In genomic region chr17:30230428-30230827, GRCm38 (mm10) we compare ENCODE assay signal across 16 mouse cellular contexts.
A peak's percentile ranks its signal among the peaks of the same experiment; 100 is the strongest.
DNase-seq lines count a peak whose midpoint lies in the region; ATAC-seq and TF ChIP-seq lines count a peak whose summit lies in the region.
"Had no signal": no experiment of that assay in that cellular context is flagged by ENCODE, and none has a peak within 500 bp of the region (broad histone marks: within the 10 kb centered on the region; RNA-seq: fewer than 3 reads in every experiment).

No protein-coding gene starts in this region.

- H3K27ac ChIP-seq in hindbrain, embryonic 13.5 days: peak overlapping the region; percentile 79
- no peak overlapping the region for H3K27ac ChIP-seq in hindbrain, embryonic 16.5 days (ENCODE audit: low read depth, low read length)
- H3K27ac ChIP-seq in lung, postnatal 0 days (ENCODE audit: low read length): no peak overlapping the region
- H3K27ac ChIP-seq in stomach, embryonic 15.5 days: no peak overlapping the region
- no peak overlapping the region for H3K27ac ChIP-seq in midbrain, embryonic 10.5 days (replicated peaks)
- H3K27ac ChIP-seq: embryonic facial prominence, embryonic 12.5 days; macrophage; midbrain, embryonic 13.5 days had no signal

- DNase-seq in kidney, postnatal 4 days: peak; percentile 66 to 68
- DNase-seq in kidney, postnatal 36 days: no peak
- peak; percentile 72 for DNase-seq in lung, postnatal 0 days (ENCODE audit: low spot score)
- DNase-seq in midbrain, embryonic 10.5 days (ENCODE audit: low spot score): no peak
- DNase-seq: cerebellum, adult 11 months; cerebellum, postnatal 36 days; gastrocnemius, postnatal 25 days; liver had no signal

- no peak for TF ChIP-seq EP300 in lung, postnatal 0 days (IDR thresholded peaks at IDR 0.05)

- no peaks in the 10 kb centered on the region for H3K27me3 ChIP-seq in hindbrain, embryonic 13.5 days
- no peaks in the 10 kb centered on the region for H3K27me3 ChIP-seq in hindbrain, embryonic 16.5 days (replicated peaks; ENCODE audit: control insufficient read depth, insufficient read depth, low read length)
- no peaks in the 10 kb centered on the region for H3K27me3 ChIP-seq in lung, postnatal 0 days (replicated peaks; ENCODE audit: insufficient read depth, low read length)
- no peaks in the 10 kb centered on the region for H3K27me3 ChIP-seq in stomach, embryonic 15.5 days (replicated peaks)
- H3K27me3 ChIP-seq in midbrain, embryonic 10.5 days (ENCODE audit: low read depth, poor library complexity, severe bottlenecking): no peaks in the 10 kb centered on the region
- H3K27me3 ChIP-seq: embryonic facial prominence, embryonic 12.5 days; midbrain, embryonic 13.5 days had no signal

- peaks cover 58% of the 10 kb centered on the region for H3K4me1 ChIP-seq in hindbrain, embryonic 13.5 days (replicated peaks)
- H3K4me1 ChIP-seq in hindbrain, embryonic 16.5 days (ENCODE audit: control insufficient read depth, insufficient read depth, low read depth, low read length): peaks cover 23% of the 10 kb centered on the region
- H3K4me1 ChIP-seq in lung, postnatal 0 days (ENCODE audit: insufficient read depth, low read depth, low read length): peaks cover 6% of the 10 kb centered on the region; the same call in 1 of the 2 replicates
- H3K4me1 ChIP-seq in stomach, embryonic 15.5 days: peaks cover 25% of the 10 kb centered on the region
- H3K4me1 ChIP-seq in midbrain, embryonic 10.5 days: peaks cover 36% of the 10 kb centered on the region

- H3K9me3 ChIP-seq in hindbrain, embryonic 13.5 days: no peaks in the 10 kb centered on the region
- H3K9me3 ChIP-seq in hindbrain, embryonic 16.5 days (ENCODE audit: control insufficient read depth, low read length): no peaks in the 10 kb centered on the region
- no peaks in the 10 kb centered on the region for H3K9me3 ChIP-seq in lung, postnatal 0 days (ENCODE audit: low read length)
- no peaks in the 10 kb centered on the region for H3K9me3 ChIP-seq in stomach, embryonic 15.5 days
- H3K9me3 ChIP-seq in midbrain, embryonic 10.5 days (replicated peaks): no peaks in the 10 kb centered on the region
- H3K9me3 ChIP-seq: embryonic facial prominence, embryonic 12.5 days; G1E; midbrain, embryonic 13.5 days had no signal

- H3K4me2 ChIP-seq in hindbrain, embryonic 13.5 days: no peak overlapping the region
- H3K4me2 ChIP-seq in hindbrain, embryonic 16.5 days (ENCODE audit: low read length): no peak overlapping the region
- no peak overlapping the region for H3K4me2 ChIP-seq in lung, postnatal 0 days (replicated peaks; ENCODE audit: low read depth, low read length)
- H3K4me2 ChIP-seq in stomach, embryonic 15.5 days: no peak overlapping the region
- H3K4me2 ChIP-seq: embryonic facial prominence, embryonic 12.5 days; midbrain, embryonic 13.5 days had no signal

- ATAC-seq in hindbrain, embryonic 13.5 days (ENCODE audit: low FRiP score): no peak
- no peak for ATAC-seq in hindbrain, embryonic 16.5 days
- peak; percentile 78 for ATAC-seq in lung, postnatal 0 days
- ATAC-seq in stomach, embryonic 15.5 days (ENCODE audit: insufficient read depth, low FRiP score, low read depth): 0 out of 2 replicates have a peak, but pooled peaks have one; percentile 9
- ATAC-seq: inflammation-experienced regulatory T-cells, adult 6 months; midbrain, embryonic 13.5 days had no signal

- no peak overlapping the region for H3K4me3 ChIP-seq in hindbrain, embryonic 13.5 days
- no peak overlapping the region for H3K4me3 ChIP-seq in hindbrain, embryonic 16.5 days (ENCODE audit: low read length)
- no peak overlapping the region for H3K4me3 ChIP-seq in lung, postnatal 0 days (ENCODE audit: low read depth, low read length)
- no peak overlapping the region for H3K4me3 ChIP-seq in stomach, embryonic 15.5 days (replicated peaks)
- H3K4me3 ChIP-seq in midbrain, embryonic 10.5 days: no peak overlapping the region
- H3K4me3 ChIP-seq: embryonic facial prominence, embryonic 12.5 days; midbrain, embryonic 13.5 days had no signal

- no peaks in the 10 kb centered on the region for H3K36me3 ChIP-seq in hindbrain, embryonic 13.5 days
- no peaks in the 10 kb centered on the region for H3K36me3 ChIP-seq in hindbrain, embryonic 16.5 days (ENCODE audit: control insufficient read depth, insufficient read depth, low read length)
- H3K36me3 ChIP-seq in lung, postnatal 0 days (ENCODE audit: insufficient read depth, low read length): no peaks in the 10 kb centered on the region
- H3K36me3 ChIP-seq in stomach, embryonic 15.5 days: no peaks in the 10 kb centered on the region
- no peaks in the 10 kb centered on the region for H3K36me3 ChIP-seq in midbrain, embryonic 10.5 days
- H3K36me3 ChIP-seq: embryonic facial prominence, embryonic 12.5 days; midbrain, embryonic 13.5 days had no signal

- 86% methylated on average over 4 of the region's 4 CpGs for WGBS in hindbrain, embryonic 13.5 days
- WGBS in hindbrain, embryonic 16.5 days: 86% methylated on average over 4 of the region's 4 CpGs
- 73% methylated on average over 4 of the region's 4 CpGs for WGBS in lung, postnatal 0 days
- WGBS in stomach, embryonic 15.5 days: 59% methylated on average over 4 of the region's 4 CpGs
- WGBS in midbrain, embryonic 10.5 days: 91% methylated on average over 4 of the region's 4 CpGs

- no peak overlapping the region for H3K9ac ChIP-seq in hindbrain, embryonic 13.5 days
- no peak overlapping the region for H3K9ac ChIP-seq in hindbrain, embryonic 16.5 days (ENCODE audit: low read depth, low read length)
- H3K9ac ChIP-seq in lung, postnatal 0 days (replicated peaks; ENCODE audit: low read depth): no peak overlapping the region
- no peak overlapping the region for H3K9ac ChIP-seq in stomach, embryonic 15.5 days
- H3K9ac ChIP-seq: embryonic facial prominence, embryonic 12.5 days; midbrain, embryonic 13.5 days had no signal

- no peak for TF ChIP-seq CTCF in lung, postnatal 0 days (IDR thresholded peaks at IDR 0.05)

Comparison
In these comparisons a context has a peak if more than half of its experiments do, and no peak if none do; other contexts are left out.
1. DNase-seq: peak in kidney, postnatal 4 days (2 of 2) and lung, postnatal 0 days (single experiment); none in kidney, postnatal 36 days (0 of 2) and midbrain, embryonic 10.5 days (single experiment).
2. ATAC-seq: peak in lung, postnatal 0 days (single experiment) and stomach, embryonic 15.5 days (single experiment); none in hindbrain, embryonic 13.5 days (single experiment) and hindbrain, embryonic 16.5 days (single experiment).